Mouse (Mus musculus) C2C12 (cell line): Measurements from ENCODE around the gene Fam243.

ENCODE experiments used
- CEBPB ChIP-seq: IDR thresholded peaks from one replicate; pipeline ENCODE4 v1.6.1; 2011; ENCODE audit warnings: low read depth, mild to moderate bottlenecking, control low read depth, moderate library complexity
- CTCF ChIP-seq: IDR thresholded peaks from one replicate; pipeline ENCODE4 v1.5.1; 2011; ENCODE audit not compliant: control insufficient read depth, insufficient read depth, insufficient read length
- MAX ChIP-seq: IDR thresholded peaks from one replicate; pipeline ENCODE4 v1.6.1; 2011; ENCODE audit warnings: mild to moderate bottlenecking, control low read depth
- MYOD1 ChIP-seq: IDR thresholded peaks from one replicate; pipeline ENCODE4 v1.6.1; 2011; ENCODE audit warnings: low read depth; ENCODE audit not compliant: control insufficient read depth, insufficient read length
- USF1 ChIP-seq: IDR thresholded peaks from one replicate; pipeline ENCODE4 v1.6.1; 2011; ENCODE audit warnings: low read depth, mild to moderate bottlenecking, control low read depth, moderate library complexity

DNA sequence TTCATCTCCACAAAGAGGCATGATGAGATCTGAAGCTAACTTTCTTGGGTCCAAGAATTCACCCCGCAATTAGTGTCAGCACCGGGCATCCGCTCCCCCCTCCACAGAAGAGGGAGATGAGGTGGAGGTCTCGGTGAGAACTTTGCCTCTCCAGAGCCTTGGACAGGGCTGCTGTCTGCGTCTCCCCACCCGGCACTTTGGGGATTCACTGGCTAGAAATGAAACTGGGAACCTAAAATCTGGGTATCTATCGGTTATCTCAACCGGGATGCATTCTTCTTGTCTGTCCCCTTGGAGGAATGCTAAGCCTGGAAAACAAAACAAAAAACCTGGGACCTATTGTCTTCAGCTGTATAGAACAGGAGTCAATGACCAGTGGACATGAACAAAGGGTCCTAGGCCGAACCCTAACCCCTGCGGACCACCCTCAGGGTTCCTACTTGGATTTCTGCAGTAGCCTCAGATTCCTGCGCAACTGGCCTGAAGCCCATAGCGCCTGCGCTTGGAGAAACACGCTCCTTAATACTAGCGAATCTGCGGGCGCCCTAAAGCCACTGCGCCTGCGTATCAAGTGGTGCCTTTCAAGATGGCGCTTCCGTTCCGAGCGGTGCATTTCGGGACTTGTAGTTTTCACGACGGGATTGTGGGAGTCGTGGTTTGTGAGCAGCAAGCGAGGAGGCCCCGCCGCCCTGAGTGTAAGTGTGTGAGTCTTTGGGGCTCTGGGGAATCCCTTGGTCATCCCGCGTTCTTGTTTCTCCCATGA, 20.4 kb downstream of the Fam243 start, which contains the start of gene Smim11:
- TF ChIP-seq CTCF, result no peak
- TF ChIP-seq USF1, result no peak
- no peak for TF ChIP-seq MAX
- TF ChIP-seq CEBPB, result no peak
- TF ChIP-seq MYOD1, result no peak
